Mouse (Mus musculus) bone marrow macrophage, adult 2 months (primary cell): ENCODE data around the gene Zfp273.

Experiments used
- CTCF ChIP-seq: IDR thresholded peaks from 2 replicates; pipeline ENCODE4 v1.5.1; 2012; ENCODE audit warnings: low read depth, mild to moderate bottlenecking, low read length, moderate library complexity
- POLR2A ChIP-seq: IDR thresholded peaks from 2 replicates; pipeline ENCODE4 v1.6.1; 2012; ENCODE audit warnings: mild to moderate bottlenecking, low read depth, low read length, borderline replicate concordance

- TF ChIP-seq POLR2A (no peak), CTCF (no peak)
Observed at GRCm38 (mm10) chr13:67857317-67857716, 43.8 kb downstream of the Zfp273 start.
